Mouse (Mus musculus) cortical plate, adult 2 months (tissue): ENCODE measurements around the gene Osbpl9. TPM values are rescaled to one million over a fixed set of nuclear protein-coding genes. Genes with fewer than 3 reads are reported as not detected.

Source experiments
- H3K27ac ChIP-seq: fragments of 200-500 bp; 2 replicates; pipeline ENCODE4 v1.5.1; 2012; ENCODE audit warnings: low read length, control low read depth, inconsistent platforms; ENCODE audit not compliant: insufficient read depth
- H3K4me1 ChIP-seq: fragments of 200-500 bp; 2 replicates; pipeline ENCODE4 v1.6.1; 2011; ENCODE audit warnings: low read length; ENCODE audit not compliant: control insufficient read depth, insufficient read depth
- H3K4me3 ChIP-seq: fragments of 200-500 bp; 2 replicates; pipeline ENCODE4 v1.5.1; 2011; ENCODE audit warnings: mild to moderate bottlenecking, low read length, control low read depth; ENCODE audit not compliant: insufficient read depth
- CTCF ChIP-seq: fragments of 200-500 bp; IDR thresholded peaks from 2 replicates; pipeline ENCODE4 v1.5.1; 2011; ENCODE audit warnings: mild to moderate bottlenecking, control low read depth, low read length; ENCODE audit not compliant: insufficient read depth; ENCODE audit errors: extremely low read depth
- POLR2A ChIP-seq: fragments of 200-500 bp; IDR thresholded peaks from 2 replicates; pipeline ENCODE4 v1.6.1; 2011; ENCODE audit warnings: mild to moderate bottlenecking, low read length, control low read depth; ENCODE audit not compliant: insufficient read depth; ENCODE audit errors: extremely low read depth
- polyA plus RNA-seq: library from polyadenylated mRNA; depleted of rRNA; stranded (reverse); fragments of >200 nt; gene quantifications from 2 replicates; pipeline ENCODE4 v1.2.3, GENCODE M21; 2012

Osbpl9 gene
- polyA plus RNA-seq, 1 experiment: 54.2 TPM

GRCm38 (mm10) chr4:109210253-109210652 lies 8.2 kb upstream of the Osbpl9 start:
- Histone ChIP-seq H3K4me3 (no peak overlapping the region), H3K4me1 (no peaks in the 10 kb centered on the region), H3K27ac (no peak overlapping the region)
- TF ChIP-seq CTCF: no peak
- no peak for TF ChIP-seq POLR2A

- H3K27ac ChIP-seq: no peak overlapping the region
- no peak for TF ChIP-seq POLR2A
- TF ChIP-seq CTCF: no peak
- H3K4me1 ChIP-seq: no peaks in the 10 kb centered on the region
Observed at GRCm38 (mm10) chr4:109207524-109207923, 5.5 kb upstream of the Osbpl9 start.

GRCm38 (mm10) chr4:109204416-109204815 lies 2.3 kb upstream of the Osbpl9 start:
- TF ChIP-seq POLR2A (no peak), CTCF (no peak)
- Histone ChIP-seq H3K4me3 (no peak overlapping the region), H3K27ac (no peak overlapping the region), H3K4me1 (no peaks in the 10 kb centered on the region)

More at GRCm38 (mm10) chr4:109207524-109207923, 5.5 kb upstream of the Osbpl9 start:
- no peak overlapping the region for H3K4me3 ChIP-seq

- Histone ChIP-seq H3K4me1 (no peaks in the 10 kb centered on the region; the same call in 1 of the 2 replicates), H3K27ac (no peak overlapping the region), H3K4me3 (no peak overlapping the region)
- no peak for TF ChIP-seq POLR2A
Observed at GRCm38 (mm10) chr4:109203931-109204330, 1.9 kb upstream of the Osbpl9 start.

- Histone ChIP-seq H3K4me1 (no peaks in the 10 kb centered on the region; the same call in 1 of the 2 replicates), H3K27ac (no peak overlapping the region), H3K4me3 (no peak overlapping the region)
- no peak for TF ChIP-seq CTCF
- TF ChIP-seq POLR2A: no peak
Observed at GRCm38 (mm10) chr4:109199069-109199468, 3.0 kb downstream of the Osbpl9 start.

- Histone ChIP-seq H3K27ac (no peak overlapping the region), H3K4me1 (no peaks in the 10 kb centered on the region; the same call in 1 of the 2 replicates), H3K4me3 (no peak overlapping the region)
- TF ChIP-seq CTCF: no peak
- no peak for TF ChIP-seq POLR2A
Observed at GRCm38 (mm10) chr4:109195900-109196629, 6.0 kb downstream of the Osbpl9 start.

- Histone ChIP-seq H3K4me1 (no peaks in the 10 kb centered on the region; the same call in 1 of the 2 replicates), H3K4me3 (no peak overlapping the region), H3K27ac (no peak overlapping the region)
- TF ChIP-seq POLR2A (no peak), CTCF (no peak)
Observed at GRCm38 (mm10) chr4:109193886-109194285, 8.2 kb downstream of the Osbpl9 start.

- no peaks in the 10 kb centered on the region for H3K4me1 ChIP-seq
- no peak overlapping the region for H3K4me3 ChIP-seq
- no peak for TF ChIP-seq CTCF
- no peak for TF ChIP-seq POLR2A
- no peak overlapping the region for H3K27ac ChIP-seq
Observed at GRCm38 (mm10) chr4:109191598-109191997, 10.5 kb downstream of the Osbpl9 start.

- H3K4me1 ChIP-seq: 0 out of 2 replicates have a peak, but pooled peaks cover 1% of the 10 kb centered on the region
- no peak overlapping the region for H3K27ac ChIP-seq
- no peak for TF ChIP-seq POLR2A
- no peak for TF ChIP-seq CTCF
- H3K4me3 ChIP-seq: no peak overlapping the region
Observed at GRCm38 (mm10) chr4:109185616-109186405, 16.3 kb downstream of the Osbpl9 start.
